Mouse (Mus musculus) hindbrain, embryonic 11.5 days (tissue): ENCODE data around the gene Luzp1. TPM values are rescaled to one million over a fixed set of nuclear protein-coding genes. Genes with fewer than 3 reads are reported as not detected.

Source experiments
- ATAC-seq: fragments of 200-750 bp; cut with Nextera tagmentation; 2 replicates; pipeline ENCODE4 v1.8.0; 2017; ENCODE audit warnings: mild to moderate bottlenecking, moderate TSS enrichment, moderate library complexity; ENCODE audit not compliant: low FRiP score
- DNase-seq: peaks from one replicate; pipeline ENCODE4 v3.0.0-alpha.2; 2015; ENCODE audit warnings: low spot score
- H3K27ac ChIP-seq: fragments of 300-500 bp; sonication (generic); 2 replicates; pipeline ENCODE4 v1.5.1; 2014; ENCODE audit warnings: mild to moderate bottlenecking, low read depth, low read length
- H3K27me3 ChIP-seq: fragments of 300-500 bp; sonication (generic); 2 replicates; pipeline ENCODE4 v1.6.1; 2014; ENCODE audit warnings: mild to moderate bottlenecking, low read length, moderate library complexity, mixed read lengths; ENCODE audit not compliant: control insufficient read depth, insufficient read depth
- H3K36me3 ChIP-seq: fragments of 300-500 bp; sonication (generic); 2 replicates; pipeline ENCODE4 v1.6.1; 2014; ENCODE audit warnings: mild to moderate bottlenecking, low read length, moderate library complexity, mixed read lengths; ENCODE audit not compliant: control insufficient read depth, insufficient read depth
- H3K4me1 ChIP-seq: fragments of 300-500 bp; sonication (generic); replicated peaks from 2 replicates; pipeline ENCODE4 v1.6.1; 2014; ENCODE audit warnings: low read length, mixed read lengths; ENCODE audit not compliant: control insufficient read depth, insufficient read depth
- H3K4me2 ChIP-seq: fragments of 300-500 bp; sonication (generic); replicated peaks from 2 replicates; pipeline ENCODE4 v1.6.1; 2014; ENCODE audit warnings: mild to moderate bottlenecking, low read depth, low read length
- H3K4me3 ChIP-seq: fragments of 300-500 bp; sonication (generic); 2 replicates; pipeline ENCODE4 v1.5.1; 2014; ENCODE audit warnings: low read depth, low read length
- H3K9ac ChIP-seq: fragments of 300-500 bp; sonication (generic); 2 replicates; pipeline ENCODE4 v1.6.1; 2014; ENCODE audit warnings: low read depth, low read length
- H3K9me3 ChIP-seq: fragments of 300-500 bp; sonication (generic); 2 replicates; pipeline ENCODE4 v1.6.1; 2016; ENCODE audit warnings: low read length; ENCODE audit not compliant: control insufficient read depth
- WGBS: fragments of 180-500 bp; shearing (Covaris S2); extraction: QIAGEN DNeasy Blood & Tissue Kit; methylation state at CpG from one replicate; pipeline ENCODE4 v1.1.7; 2014; 5-methylcytosine and 5-hydroxymethylcytosine counted together
- polyA plus RNA-seq: library from polyadenylated mRNA; unstranded; fragments of >200 nt; fragmentation: Nextera tagmentation; extraction: Ambion mirVana; gene quantifications from 2 replicates; pipeline ENCODE4 v1.2.1, GENCODE M21; 2014

The Luzp1 gene
- polyA plus RNA-seq, 1 experiment from 2014 or later = 130 TPM

- no peak overlapping the region for H3K4me2 ChIP-seq
- ATAC-seq (no peak), DNase-seq (no peak)
- H3K9ac ChIP-seq = no peak overlapping the region
- H3K4me1 ChIP-seq = no peaks in the 10 kb centered on the region
- H3K9me3 ChIP-seq = no peaks in the 10 kb centered on the region
- H3K36me3 ChIP-seq = no peaks in the 10 kb centered on the region
- no peaks in the 10 kb centered on the region for H3K27me3 ChIP-seq
- H3K27ac ChIP-seq = no peak overlapping the region
- 62% methylated on average over 15 of the region's 15 CpGs for WGBS
- no peak overlapping the region for H3K4me3 ChIP-seq
These were observed 28.1 kb upstream of the Luzp1 start for GRCm38 (mm10) chr4:136441354-136442043.

GRCm38 (mm10) chr4:136444561-136444960 is 25.0 kb upstream of the Luzp1 start:
- Histone ChIP-seq H3K4me2 (no peak overlapping the region), H3K36me3 (no peaks in the 10 kb centered on the region), H3K9me3 (no peaks in the 10 kb centered on the region), H3K4me1 (no peaks in the 10 kb centered on the region), H3K27ac (no peak overlapping the region), H3K4me3 (no peak overlapping the region), H3K27me3 (no peaks in the 10 kb centered on the region), H3K9ac (no peak overlapping the region)
- no peak for ATAC-seq
- WGBS = 74% methylated on average over 4 of the region's 4 CpGs
- no peak for DNase-seq

GRCm38 (mm10) chr4:136449795-136450194 is 19.8 kb upstream of the Luzp1 start:
- no peak overlapping the region for H3K4me2 ChIP-seq
- no peak overlapping the region for H3K9ac ChIP-seq
- WGBS = 88% methylated on average over 5 of the region's 5 CpGs
- H3K36me3 ChIP-seq = no peaks in the 10 kb centered on the region
- H3K27me3 ChIP-seq = no peaks in the 10 kb centered on the region
- no peaks in the 10 kb centered on the region for H3K9me3 ChIP-seq
- ATAC-seq = no peak
- no peak overlapping the region for H3K4me3 ChIP-seq
- H3K4me1 ChIP-seq = no peaks in the 10 kb centered on the region; the same call in none of the 2 replicates
- no peak for DNase-seq
- no peak overlapping the region for H3K27ac ChIP-seq

- Histone ChIP-seq H3K27ac (no peak overlapping the region), H3K27me3 (no peaks in the 10 kb centered on the region), H3K9me3 (no peaks in the 10 kb centered on the region), H3K36me3 (no peaks in the 10 kb centered on the region), H3K4me1 (no peaks in the 10 kb centered on the region; the same call in none of the 2 replicates), H3K9ac (no peak overlapping the region), H3K4me3 (no peak overlapping the region), H3K4me2 (no peak overlapping the region)
- WGBS = 83% methylated on average over 4 of the region's 4 CpGs
- no peak for ATAC-seq
- no peak for DNase-seq
These were observed 19.3 kb upstream of the Luzp1 start for GRCm38 (mm10) chr4:136450271-136450670.

GRCm38 (mm10) chr4:136451564-136451963 is 18.0 kb upstream of the Luzp1 start:
- no peaks in the 10 kb centered on the region for H3K9me3 ChIP-seq
- H3K4me2 ChIP-seq = no peak overlapping the region
- no peak overlapping the region for H3K27ac ChIP-seq
- no peaks in the 10 kb centered on the region for H3K36me3 ChIP-seq
- ATAC-seq (no peak), DNase-seq (no peak)
- no peaks in the 10 kb centered on the region; the same call in none of the 2 replicates for H3K4me1 ChIP-seq
- H3K27me3 ChIP-seq = no peaks in the 10 kb centered on the region
- WGBS = 23% methylated on average over 6 of the region's 6 CpGs
- no peak overlapping the region for H3K4me3 ChIP-seq
- no peak overlapping the region for H3K9ac ChIP-seq

- Histone ChIP-seq H3K36me3 (no peaks in the 10 kb centered on the region), H3K4me1 (no peaks in the 10 kb centered on the region; the same call in none of the 2 replicates), H3K9ac (no peak overlapping the region), H3K4me2 (no peak overlapping the region), H3K4me3 (no peak overlapping the region), H3K27me3 (no peaks in the 10 kb centered on the region), H3K9me3 (no peaks in the 10 kb centered on the region), H3K27ac (no peak overlapping the region)
- ATAC-seq = no peak
- 80% methylated on average over 3 of the region's 3 CpGs for WGBS
- DNase-seq = no peak
These were observed 17.3 kb upstream of the Luzp1 start for GRCm38 (mm10) chr4:136452286-136452685.

GRCm38 (mm10) chr4:136452792-136453191 is 16.8 kb upstream of the Luzp1 start:
- DNase-seq (no peak), ATAC-seq (no peak)
- Histone ChIP-seq H3K4me1 (no peaks in the 10 kb centered on the region; the same call in none of the 2 replicates), H3K4me3 (no peak overlapping the region), H3K27me3 (no peaks in the 10 kb centered on the region), H3K36me3 (no peaks in the 10 kb centered on the region), H3K4me2 (no peak overlapping the region), H3K27ac (no peak overlapping the region), H3K9ac (no peak overlapping the region), H3K9me3 (no peaks in the 10 kb centered on the region)
- 70% methylated on average over 5 of the region's 5 CpGs for WGBS

- no peak overlapping the region for H3K4me2 ChIP-seq
- no peaks in the 10 kb centered on the region for H3K9me3 ChIP-seq
- ATAC-seq = no peak
- H3K27me3 ChIP-seq = no peaks in the 10 kb centered on the region
- no peaks in the 10 kb centered on the region for H3K36me3 ChIP-seq
- no peaks in the 10 kb centered on the region; the same call in none of the 2 replicates for H3K4me1 ChIP-seq
- WGBS = 14% methylated on average over 10 of the region's 10 CpGs
- no peak overlapping the region for H3K27ac ChIP-seq
- no peak overlapping the region for H3K4me3 ChIP-seq
- DNase-seq = peak; percentile 92
- H3K9ac ChIP-seq = no peak overlapping the region
These were observed 14.7 kb upstream of the Luzp1 start for GRCm38 (mm10) chr4:136454850-136455260.

- ATAC-seq (no peak), DNase-seq (no peak)
- Histone ChIP-seq H3K27me3 (no peaks in the 10 kb centered on the region), H3K4me2 (no peak overlapping the region), H3K4me1 (no peaks in the 10 kb centered on the region; the same call in 1 of the 2 replicates), H3K4me3 (no peak overlapping the region), H3K9me3 (no peaks in the 10 kb centered on the region), H3K36me3 (no peaks in the 10 kb centered on the region), H3K27ac (no peak overlapping the region), H3K9ac (no peak overlapping the region)
- 91% methylated on average over 6 of the region's 6 CpGs for WGBS
These were observed 12.9 kb upstream of the Luzp1 start for GRCm38 (mm10) chr4:136456516-136457218.
